Mouse (Mus musculus): ENCODE results near the gene Scly. TPM values are rescaled to one million over a fixed set of nuclear protein-coding genes. Genes with fewer than 3 reads are reported as not detected.

The Scly gene
- total and polyA plus RNA-seq, 3 experiments, result 23.1 to 48.8 TPM; not detected in 1

- Histone ChIP-seq H3K4me3 (ENCODE audit: control insufficient read depth in 1 of 2, insufficient read depth in 1 of 2, low read depth in 2 of 2, low read length in 2 of 2) (no peak overlapping the region), H3K9me3 (replicated peaks; ENCODE audit: insufficient read depth, low read length) (no peaks in the 10 kb centered on the region), H3K27ac (ENCODE audit: control insufficient read depth, low read depth, low read length) (no peak overlapping the region), H3K4me1 (ENCODE audit: control insufficient read depth in 1 of 2, insufficient read depth in 2 of 2, low read length in 2 of 2) (peaks cover 11 to 21% of the 10 kb centered on the region in 2 experiments; a peak in 3 of 4 replicates), H3K27me3 (ENCODE audit: control insufficient read depth in 1 of 2, insufficient read depth in 2 of 2, low read length in 2 of 2) (no peaks in the 10 kb centered on the region), H3K9ac (ENCODE audit: control insufficient read depth, low read depth, low read length, poor library complexity, severe bottlenecking) (no peak overlapping the region), H3K36me3 (ENCODE audit: control insufficient read depth in 1 of 2, insufficient read depth in 2 of 2, low read length in 2 of 2) (peaks cover 16 to 24% of the 10 kb centered on the region in 2 experiments), H3K79me2 (ENCODE audit: control insufficient read depth, insufficient read depth, low read length, poor library complexity) (no peaks in the 10 kb centered on the region)
- TF ChIP-seq EP300 (IDR thresholded peaks at IDR 0.05; ENCODE audit: low read depth in 1 of 2, low read length in 2 of 2) (peak; percentile 30 to 56; a peak in 2 of 4 replicates), GATA1 (IDR thresholded peaks at IDR 0.05; ENCODE audit: low read depth, low read length) (peak; percentile 38; the same call in 1 of the 2 replicates), TCF12 (IDR thresholded peaks at IDR 0.05; ENCODE audit: low read depth, low read length) (0 out of 2 replicates have a peak, but pooled peaks have one; percentile 3), GABPA (IDR thresholded peaks at IDR 0.05; ENCODE audit: low read depth, low read length) (no peak)
- peak; percentile 41 for DNase-seq (ENCODE audit: low read depth, low spot score)
Observed at GRCm38 (mm10) chr1:91277480-91277879, 20.7 kb upstream of the Scly start.

GRCm38 (mm10) chr1:91278410-91279119 lies 19.6 kb upstream of the Scly start:
- peaks cover 11 to 19% of the 10 kb centered on the region in 2 experiments; a peak in 3 of 4 replicates for H3K4me1 ChIP-seq (ENCODE audit: control insufficient read depth in 1 of 2, insufficient read depth in 2 of 2, low read length in 2 of 2)
- H3K27me3 ChIP-seq (ENCODE audit: control insufficient read depth in 1 of 2, insufficient read depth in 2 of 2, low read length in 2 of 2), result no peaks in the 10 kb centered on the region
- TF ChIP-seq ZKSCAN1 (IDR thresholded peaks at IDR 0.05; ENCODE audit: low read depth, low read length), result no peak
- TF ChIP-seq E2F4 (IDR thresholded peaks at IDR 0.05; ENCODE audit: borderline replicate concordance, low read depth, low read length), result no peak
- TF ChIP-seq POLR2AphosphoS5 (IDR thresholded peaks at IDR 0.05; ENCODE audit: borderline replicate concordance, low read depth, low read length), result no peak
- no peak for TF ChIP-seq CHD1 (IDR thresholded peaks at IDR 0.05; ENCODE audit: low read depth, low read length)
- no peak for TF ChIP-seq ZC3H11A (IDR thresholded peaks at IDR 0.05; ENCODE audit: low read depth, low read length)
- TF ChIP-seq CTCF (IDR thresholded peaks at IDR 0.05 in 2 of 3, conservative IDR thresholded peaks at IDR 0.05 in 1 of 3; ENCODE audit: control insufficient read depth in 1 of 3, insufficient read depth in 1 of 3, low read depth in 2 of 3, low read length in 3 of 3, poor library complexity in 1 of 3, severe bottlenecking in 1 of 3), result no peak
- no peak for TF ChIP-seq MYC (IDR thresholded peaks at IDR 0.05; ENCODE audit: low read depth, low read length)
- TF ChIP-seq EP300 (IDR thresholded peaks at IDR 0.05; ENCODE audit: low read depth in 1 of 2, low read length in 2 of 2), result no peak
- no peak for TF ChIP-seq TBP (IDR thresholded peaks at IDR 0.05; ENCODE audit: low read depth, low read length)
- TF ChIP-seq NELFE (IDR thresholded peaks at IDR 0.05; ENCODE audit: low read depth, low read length), result no peak
- no peak for TF ChIP-seq KAT2A (conservative IDR thresholded peaks at IDR 0.05; ENCODE audit: low read depth, low read length)
- TF ChIP-seq BHLHE40 (IDR thresholded peaks at IDR 0.05; ENCODE audit: borderline replicate concordance, low read depth, low read length), result no peak
- no peak overlapping the region for H3K4me3 ChIP-seq (ENCODE audit: control insufficient read depth in 1 of 2, insufficient read depth in 1 of 2, low read depth in 2 of 2, low read length in 2 of 2)
- H3K9ac ChIP-seq (ENCODE audit: control insufficient read depth, low read depth, low read length, poor library complexity, severe bottlenecking), result no peak overlapping the region
- no peak overlapping the region for H3K27ac ChIP-seq (ENCODE audit: control insufficient read depth, low read depth, low read length)
- no peak for DNase-seq (ENCODE audit: low read depth, low spot score)
- peaks cover 16 to 21% of the 10 kb centered on the region in 2 experiments for H3K36me3 ChIP-seq (ENCODE audit: control insufficient read depth in 1 of 2, insufficient read depth in 2 of 2, low read length in 2 of 2)
- H3K9me3 ChIP-seq (replicated peaks; ENCODE audit: insufficient read depth, low read length), result no peaks in the 10 kb centered on the region
- no peaks in the 10 kb centered on the region for H3K79me2 ChIP-seq (ENCODE audit: control insufficient read depth, insufficient read depth, low read length, poor library complexity)

All from MEL (cell line).